ENCODE assay signal across 16 mouse cellular contexts in genomic region chr12:31581319-31581810, GRCm38 (mm10). TPM values are rescaled to one million over a fixed set of nuclear protein-coding genes. Genes with fewer than 3 reads are reported as not detected.
DNase-seq lines count a peak whose midpoint lies in the region; ATAC-seq and TF ChIP-seq lines count a peak whose summit lies in the region.
"Had no signal": no experiment of that assay in that cellular context is flagged by ENCODE, and none has a peak within 500 bp of the region (broad histone marks: within the 10 kb centered on the region; RNA-seq: fewer than 3 reads in every experiment).

No protein-coding gene starts in this region.

- 67% methylated on average over 7 of the region's 7 CpGs for WGBS in intestine, embryonic 14.5 days
- 80% methylated on average over 7 of the region's 7 CpGs for WGBS in intestine, postnatal 0 days
- 31% methylated on average over 7 of the region's 7 CpGs for WGBS in midbrain, embryonic 16.5 days
- WGBS in midbrain, embryonic 14.5 days: 36% methylated on average over 7 of the region's 7 CpGs
- 36% methylated on average over 7 of the region's 7 CpGs for WGBS in hindbrain, embryonic 16.5 days

- H3K9ac ChIP-seq in intestine, embryonic 14.5 days (ENCODE audit: low read length): no peak overlapping the region
- no peak overlapping the region for H3K9ac ChIP-seq in intestine, postnatal 0 days (ENCODE audit: low read depth, low read length)
- H3K9ac ChIP-seq in midbrain, embryonic 16.5 days (ENCODE audit: low read depth, low read length): no peak overlapping the region
- no peak overlapping the region for H3K9ac ChIP-seq in midbrain, embryonic 14.5 days (replicated peaks; ENCODE audit: low read length)
- H3K9ac ChIP-seq in hindbrain, embryonic 16.5 days (ENCODE audit: low read depth, low read length): no peak overlapping the region
- H3K9ac ChIP-seq: embryonic facial prominence, embryonic 12.5 days; heart, embryonic 15.5 days; kidney, embryonic 15.5 days; limb, embryonic 12.5 days; liver, embryonic 15.5 days had no signal

- no peak overlapping the region for H3K4me3 ChIP-seq in intestine, embryonic 14.5 days (ENCODE audit: low read depth, low read length)
- no peak overlapping the region for H3K4me3 ChIP-seq in intestine, postnatal 0 days (ENCODE audit: low read depth, low read length)
- no peak overlapping the region for H3K4me3 ChIP-seq in midbrain, embryonic 16.5 days (ENCODE audit: low read depth, low read length)
- H3K4me3 ChIP-seq in midbrain, embryonic 14.5 days (replicated peaks; ENCODE audit: low read depth, low read length): no peak overlapping the region
- H3K4me3 ChIP-seq in hindbrain, embryonic 16.5 days (ENCODE audit: low read length): no peak overlapping the region
- H3K4me3 ChIP-seq: embryonic facial prominence, embryonic 12.5 days; heart, embryonic 15.5 days; kidney, embryonic 15.5 days; limb, embryonic 12.5 days; liver, embryonic 15.5 days had no signal

- no peaks in the 10 kb centered on the region for H3K4me1 ChIP-seq in intestine, embryonic 14.5 days (replicated peaks; ENCODE audit: control insufficient read depth, insufficient read depth, low read length)
- H3K4me1 ChIP-seq in intestine, postnatal 0 days (replicated peaks; ENCODE audit: control insufficient read depth, insufficient read depth, low read length): no peaks in the 10 kb centered on the region
- no peaks in the 10 kb centered on the region; the same call in 1 of the 2 replicates for H3K4me1 ChIP-seq in midbrain, embryonic 16.5 days (ENCODE audit: control insufficient read depth, insufficient read depth, low read length)
- peaks cover 6% of the 10 kb centered on the region for H3K4me1 ChIP-seq in midbrain, embryonic 14.5 days (ENCODE audit: control insufficient read depth, insufficient read depth, low read length)
- peaks cover 4% of the 10 kb centered on the region; the same call in 1 of the 2 replicates for H3K4me1 ChIP-seq in hindbrain, embryonic 16.5 days (ENCODE audit: control insufficient read depth, insufficient read depth, low read depth, low read length)
- H3K4me1 ChIP-seq: heart, embryonic 15.5 days; kidney, embryonic 15.5 days; liver, embryonic 15.5 days had no signal

- H3K36me3 ChIP-seq in intestine, embryonic 14.5 days (ENCODE audit: control insufficient read depth, insufficient read depth, low read length): no peaks in the 10 kb centered on the region
- no peaks in the 10 kb centered on the region for H3K36me3 ChIP-seq in intestine, postnatal 0 days (ENCODE audit: control insufficient read depth, insufficient read depth)
- H3K36me3 ChIP-seq in midbrain, embryonic 16.5 days (ENCODE audit: control insufficient read depth, insufficient read depth, low read length): no peaks in the 10 kb centered on the region
- H3K36me3 ChIP-seq in midbrain, embryonic 14.5 days (ENCODE audit: control insufficient read depth, insufficient read depth, low read length): no peaks in the 10 kb centered on the region
- no peaks in the 10 kb centered on the region for H3K36me3 ChIP-seq in hindbrain, embryonic 16.5 days (ENCODE audit: control insufficient read depth, insufficient read depth, low read length)
- H3K36me3 ChIP-seq: embryonic facial prominence, embryonic 12.5 days; heart, embryonic 15.5 days; kidney, embryonic 15.5 days; limb, embryonic 12.5 days; liver, embryonic 15.5 days had no signal

- peak; percentile 86 for ATAC-seq in frontal cortex, adult (ENCODE audit: low TSS enrichment)
- ATAC-seq in intestine, embryonic 14.5 days (replicated peaks; ENCODE audit: low FRiP score, low TSS enrichment, low read depth): no peak
- no peak for ATAC-seq in intestine, postnatal 0 days
- ATAC-seq in midbrain, embryonic 16.5 days: peak; percentile 25; the same call in 1 of the 2 replicates
- no peak for ATAC-seq in midbrain, embryonic 14.5 days (ENCODE audit: low FRiP score, low TSS enrichment)
- ATAC-seq in hindbrain, embryonic 16.5 days: no peak
- ATAC-seq: inflammation-experienced regulatory T-cells, adult 6 months had no signal

- DNase-seq in frontal cortex, postnatal 14 days (ENCODE audit: low spot score in 2 of 2): no peak
- DNase-seq in intestine, embryonic 14.5 days (ENCODE audit: low spot score): no peak
- no peak for DNase-seq in midbrain, embryonic 14.5 days
- DNase-seq in Muller cell, postnatal 12 days (ENCODE audit: inconsistent ontology term): no peak
- DNase-seq: B cell, adult 2 months; lung, postnatal 10 days had no signal

- no peaks in the 10 kb centered on the region for H3K27me3 ChIP-seq in intestine, embryonic 14.5 days (replicated peaks; ENCODE audit: control insufficient read depth, insufficient read depth, low read length)
- H3K27me3 ChIP-seq in intestine, postnatal 0 days (replicated peaks; ENCODE audit: control insufficient read depth, insufficient read depth, low read length): no peaks in the 10 kb centered on the region
- no peaks in the 10 kb centered on the region for H3K27me3 ChIP-seq in midbrain, embryonic 16.5 days (ENCODE audit: control insufficient read depth, insufficient read depth, low read depth, low read length)
- H3K27me3 ChIP-seq in midbrain, embryonic 14.5 days (ENCODE audit: control insufficient read depth, insufficient read depth, low read length): no peaks in the 10 kb centered on the region
- H3K27me3 ChIP-seq in hindbrain, embryonic 16.5 days (replicated peaks; ENCODE audit: control insufficient read depth, insufficient read depth, low read length): no peaks in the 10 kb centered on the region
- H3K27me3 ChIP-seq: embryonic facial prominence, embryonic 12.5 days; heart, embryonic 15.5 days; kidney, embryonic 15.5 days; limb, embryonic 12.5 days; liver, embryonic 15.5 days had no signal

- H3K9me3 ChIP-seq in intestine, embryonic 14.5 days (ENCODE audit: control insufficient read depth, low read length): no peaks in the 10 kb centered on the region
- no peaks in the 10 kb centered on the region for H3K9me3 ChIP-seq in intestine, postnatal 0 days (ENCODE audit: control insufficient read depth)
- H3K9me3 ChIP-seq in midbrain, embryonic 16.5 days (replicated peaks; ENCODE audit: control insufficient read depth, low read length, poor library complexity, severe bottlenecking): no peaks in the 10 kb centered on the region
- no peaks in the 10 kb centered on the region for H3K9me3 ChIP-seq in midbrain, embryonic 14.5 days (ENCODE audit: control insufficient read depth, low read length)
- H3K9me3 ChIP-seq in hindbrain, embryonic 16.5 days (ENCODE audit: control insufficient read depth, low read length): no peaks in the 10 kb centered on the region
- H3K9me3 ChIP-seq: embryonic facial prominence, embryonic 12.5 days; heart, embryonic 15.5 days; kidney, embryonic 15.5 days; limb, embryonic 12.5 days; liver, embryonic 15.5 days had no signal

- peak overlapping the region; percentile 38; the same call in 1 of the 2 replicates for H3K27ac ChIP-seq in intestine, embryonic 14.5 days (ENCODE audit: low read depth)
- H3K27ac ChIP-seq in intestine, postnatal 0 days (ENCODE audit: low read depth, low read length): no peak overlapping the region
- peak overlapping the region; percentile 13; the same call in 1 of the 2 replicates for H3K27ac ChIP-seq in midbrain, embryonic 16.5 days (ENCODE audit: low read length)
- H3K27ac ChIP-seq in midbrain, embryonic 14.5 days (replicated peaks; ENCODE audit: low read depth, low read length): no peak overlapping the region
- H3K27ac ChIP-seq in hindbrain, embryonic 16.5 days (ENCODE audit: low read depth, low read length): peak overlapping the region; percentile 39; the same call in 1 of the 2 replicates
- H3K27ac ChIP-seq: embryonic facial prominence, embryonic 12.5 days; heart, embryonic 15.5 days; kidney, embryonic 15.5 days; limb, embryonic 12.5 days; liver, embryonic 15.5 days had no signal

- TF ChIP-seq CTCF in intestine, postnatal 0 days (IDR thresholded peaks at IDR 0.05; ENCODE audit: low read depth): no peak

- no peak overlapping the region for H3K4me2 ChIP-seq in intestine, embryonic 14.5 days (ENCODE audit: low read length)
- H3K4me2 ChIP-seq in intestine, postnatal 0 days (replicated peaks; ENCODE audit: low read depth): no peak overlapping the region
- H3K4me2 ChIP-seq in midbrain, embryonic 16.5 days (ENCODE audit: low read length): no peak overlapping the region
- no peak overlapping the region for H3K4me2 ChIP-seq in midbrain, embryonic 14.5 days (ENCODE audit: low read length)
- no peak overlapping the region for H3K4me2 ChIP-seq in hindbrain, embryonic 16.5 days (ENCODE audit: low read length)
- H3K4me2 ChIP-seq: embryonic facial prominence, embryonic 12.5 days; heart, embryonic 15.5 days; kidney, embryonic 15.5 days; limb, embryonic 12.5 days; liver, embryonic 15.5 days had no signal

RNA-seq across cellular contexts. Expression of gene Slc26a4, which starts 21.6 kb away (rescaled TPM):
- 0.07 TPM in 1 of 2 replicates, not detected in the other for polyA plus RNA-seq in intestine, embryonic 14.5 days (2014; fragmentation: Nextera tagmentation; extraction: Ambion mirVana)
- polyA plus RNA-seq in intestine, postnatal 0 days (2015; fragmentation: Nextera tagmentation; extraction: Ambion mirVana): 0.16 and 0.27 TPM in 2 replicates
- 0.12 and 0.15 TPM in 2 replicates for polyA plus RNA-seq in midbrain, embryonic 16.5 days (2015; fragmentation: Nextera tagmentation; extraction: Ambion mirVana)
- 0.07 TPM in 1 of 2 replicates, not detected in the other for polyA plus RNA-seq in midbrain, embryonic 14.5 days (2014; fragmentation: Nextera tagmentation; extraction: Ambion mirVana)
- polyA plus RNA-seq in hindbrain, embryonic 16.5 days (2015; fragmentation: Nextera tagmentation; extraction: Ambion mirVana): 0.06 and 0.10 TPM in 2 replicates
- polyA plus RNA-seq: inflammation-experienced regulatory T-cells, adult 6 months; liver, embryonic 15.5 days had no signal

RNA-seq across cellular contexts. Expression of gene Bcap29, which starts 53.1 kb away (rescaled TPM):
- polyA plus RNA-seq in intestine, embryonic 14.5 days (2014; fragmentation: Nextera tagmentation; extraction: Ambion mirVana): 40.7 and 43.0 TPM in 2 replicates
- polyA plus RNA-seq in intestine, postnatal 0 days (2015; fragmentation: Nextera tagmentation; extraction: Ambion mirVana): 29.6 and 30.0 TPM in 2 replicates
- polyA plus RNA-seq in midbrain, embryonic 16.5 days (2015; fragmentation: Nextera tagmentation; extraction: Ambion mirVana): 26.9 and 27.8 TPM in 2 replicates
- polyA plus RNA-seq in midbrain, embryonic 14.5 days (2014; fragmentation: Nextera tagmentation; extraction: Ambion mirVana): 31.6 TPM in 2 replicates
- 29.6 and 30.0 TPM in 2 replicates for polyA plus RNA-seq in hindbrain, embryonic 16.5 days (2015; fragmentation: Nextera tagmentation; extraction: Ambion mirVana)

Comparison
In these comparisons a context has a peak if more than half of its experiments do, and no peak if none do; other contexts are left out.
1. ATAC-seq: peak in frontal cortex, adult (single experiment) and midbrain, embryonic 16.5 days (single experiment); none in intestine, embryonic 14.5 days (single experiment), intestine, postnatal 0 days (single experiment), midbrain, embryonic 14.5 days (single experiment) and hindbrain, embryonic 16.5 days (single experiment).
2. H3K27ac ChIP-seq: peak in intestine, embryonic 14.5 days (single experiment), midbrain, embryonic 16.5 days (single experiment) and hindbrain, embryonic 16.5 days (single experiment); none in intestine, postnatal 0 days (single experiment) and midbrain, embryonic 14.5 days (single experiment).